Mouse (Mus musculus) midbrain, postnatal 0 days (tissue): ENCODE results near the gene Mgat3. TPM values are rescaled to one million over a fixed set of nuclear protein-coding genes. Genes with fewer than 3 reads are reported as not detected.

Experiments
- ATAC-seq: fragments of 200-750 bp; cut with Nextera tagmentation; 2 replicates; pipeline ENCODE4 v1.8.0; 2017; ENCODE audit warnings: moderate number of reproducible peaks, mild to moderate bottlenecking, moderate TSS enrichment, moderate library complexity; ENCODE audit not compliant: low FRiP score
- DNase-seq: peaks from one replicate; pipeline ENCODE4 v3.0.0-alpha.2; 2015; ENCODE audit warnings: low spot score
- H3K27ac ChIP-seq: fragments of 300-500 bp; sonication (generic); 2 replicates; pipeline ENCODE4 v1.5.1; 2014; ENCODE audit warnings: low read depth, mild to moderate bottlenecking, low read length, mixed read lengths
- H3K27me3 ChIP-seq: fragments of 300-500 bp; sonication (generic); 2 replicates; pipeline ENCODE4 v1.6.1; 2014; ENCODE audit warnings: low read length, control low read depth, mixed read lengths; ENCODE audit not compliant: insufficient read depth
- H3K36me3 ChIP-seq: fragments of 300-500 bp; sonication (generic); 2 replicates; pipeline ENCODE4 v1.6.1; 2014; ENCODE audit warnings: low read length, control low read depth, mixed read lengths; ENCODE audit not compliant: insufficient read depth
- H3K4me1 ChIP-seq: fragments of 300-500 bp; sonication (generic); 2 replicates; pipeline ENCODE4 v1.6.1; 2014; ENCODE audit warnings: mild to moderate bottlenecking, control low read depth, antibody characterized with exemption, low read length, mixed read lengths; ENCODE audit not compliant: insufficient read depth
- H3K4me2 ChIP-seq: fragments of 300-500 bp; sonication (generic); 2 replicates; pipeline ENCODE4 v1.6.1; 2014; ENCODE audit warnings: low read depth, mild to moderate bottlenecking, low read length, mixed read lengths; ENCODE audit not compliant: poor library complexity, severe bottlenecking
- H3K4me3 ChIP-seq: fragments of 300-500 bp; sonication (generic); 2 replicates; pipeline ENCODE4 v1.5.1; 2014; ENCODE audit warnings: low read depth, mild to moderate bottlenecking, low read length, moderate library complexity
- H3K9ac ChIP-seq: fragments of 300-500 bp; sonication (generic); replicated peaks from 2 replicates; pipeline ENCODE4 v1.6.1; 2014; ENCODE audit warnings: mild to moderate bottlenecking, low read length, moderate library complexity, mixed read lengths; ENCODE audit not compliant: poor library complexity, severe bottlenecking
- H3K9me3 ChIP-seq: fragments of 300-500 bp; sonication (generic); 2 replicates; pipeline ENCODE4 v1.6.1; 2016; ENCODE audit warnings: low read length, control low read depth
- CTCF ChIP-seq: IDR thresholded peaks from 2 replicates; pipeline ENCODE4 v1.5.1; 2016; ENCODE audit warnings: antibody characterized with exemption, mild to moderate bottlenecking
- WGBS: fragments of 180-500 bp; shearing (Covaris S2); extraction: QIAGEN DNeasy Blood & Tissue Kit; methylation state at CpG from one replicate; pipeline ENCODE4 v1.1.7; 2014; 5-methylcytosine and 5-hydroxymethylcytosine counted together
- polyA plus RNA-seq: library from polyadenylated mRNA; unstranded; fragments of >200 nt; fragmentation: Nextera tagmentation; extraction: Ambion mirVana; gene quantifications from 2 replicates; pipeline ENCODE4 v1.2.1, GENCODE M21; 2015
- total RNA-seq: library from RNA; depleted of rRNA; stranded (reverse); fragments of >200 nt; gene quantifications from 2 replicates; pipeline ENCODE4 v1.2.3, GENCODE M21; 2014

The Mgat3 gene
- total and polyA plus RNA-seq, 2 experiments from 2014 or later, result 13.3 to 101 TPM

GRCm38 (mm10) chr15:80203406-80203805, 29.9 kb downstream of the Mgat3 start:
- H3K9me3 ChIP-seq, result no peaks in the 10 kb centered on the region
- H3K9ac ChIP-seq, result no peak overlapping the region
- no peak for DNase-seq
- no peak for TF ChIP-seq CTCF
- WGBS, result 43% methylated on average over 4 of the region's 4 CpGs
- no peak overlapping the region for H3K27ac ChIP-seq
- no peaks in the 10 kb centered on the region for H3K36me3 ChIP-seq
- H3K27me3 ChIP-seq, result no peaks in the 10 kb centered on the region
- no peak overlapping the region for H3K4me3 ChIP-seq
- no peak for ATAC-seq
- H3K4me1 ChIP-seq, result no peaks in the 10 kb centered on the region
- no peak overlapping the region for H3K4me2 ChIP-seq

- WGBS, result 95% methylated on average over 3 of the region's 3 CpGs
- peaks cover 4% of the 10 kb centered on the region; the same call in 1 of the 2 replicates for H3K36me3 ChIP-seq
- no peaks in the 10 kb centered on the region for H3K4me1 ChIP-seq
- H3K9ac ChIP-seq, result no peak overlapping the region
- DNase-seq (no peak), ATAC-seq (no peak)
- H3K4me3 ChIP-seq, result no peak overlapping the region
- no peak for TF ChIP-seq CTCF
- no peak overlapping the region for H3K27ac ChIP-seq
- H3K4me2 ChIP-seq, result no peak overlapping the region
- no peaks in the 10 kb centered on the region for H3K27me3 ChIP-seq
- no peaks in the 10 kb centered on the region for H3K9me3 ChIP-seq
These were observed 32.6 kb downstream of the Mgat3 start for GRCm38 (mm10) chr15:80206057-80206565.

- Histone ChIP-seq H3K27me3 (no peaks in the 10 kb centered on the region), H3K4me3 (no peak overlapping the region), H3K4me2 (no peak overlapping the region), H3K27ac (peak overlapping the region; percentile 32; the same call in 1 of the 2 replicates), H3K4me1 (no peaks in the 10 kb centered on the region), H3K36me3 (peaks cover 24% of the 10 kb centered on the region), H3K9me3 (no peaks in the 10 kb centered on the region), H3K9ac (no peak overlapping the region)
- 16% methylated on average over 4 of the region's 4 CpGs for WGBS
- no peak for DNase-seq
- ATAC-seq, result no peak
- no peak for TF ChIP-seq CTCF
These were observed 34.9 kb downstream of the Mgat3 start for GRCm38 (mm10) chr15:80208446-80208845.

- no peak for ATAC-seq
- no peaks in the 10 kb centered on the region for H3K4me1 ChIP-seq
- no peak for DNase-seq
- H3K4me2 ChIP-seq, result no peak overlapping the region
- no peak for TF ChIP-seq CTCF
- no peak overlapping the region for H3K4me3 ChIP-seq
- no peak overlapping the region for H3K9ac ChIP-seq
- H3K27ac ChIP-seq, result no peak overlapping the region
- H3K9me3 ChIP-seq, result no peaks in the 10 kb centered on the region
- H3K36me3 ChIP-seq, result peaks cover 24% of the 10 kb centered on the region
- no peaks in the 10 kb centered on the region for H3K27me3 ChIP-seq
These were observed 40.2 kb downstream of the Mgat3 start for GRCm38 (mm10) chr15:80213688-80214087.

- Histone ChIP-seq H3K4me2 (no peak overlapping the region), H3K36me3 (peaks cover 21% of the 10 kb centered on the region), H3K9me3 (no peaks in the 10 kb centered on the region), H3K27me3 (no peaks in the 10 kb centered on the region), H3K27ac (no peak overlapping the region; the same call in 1 of the 2 replicates), H3K9ac (no peak overlapping the region), H3K4me3 (no peak overlapping the region), H3K4me1 (no peaks in the 10 kb centered on the region)
- TF ChIP-seq CTCF, result peak; percentile 65
- 15% methylated on average over 10 of the region's 10 CpGs for WGBS
- DNase-seq (peak; percentile 63), ATAC-seq (no peak)
These were observed 42.4 kb downstream of the Mgat3 start for GRCm38 (mm10) chr15:80215716-80216479.

GRCm38 (mm10) chr15:80216480-80216820, 42.9 kb downstream of the Mgat3 start:
- Histone ChIP-seq H3K9me3 (no peaks in the 10 kb centered on the region), H3K27me3 (no peaks in the 10 kb centered on the region), H3K4me3 (no peak overlapping the region), H3K36me3 (peaks cover 16% of the 10 kb centered on the region), H3K4me1 (no peaks in the 10 kb centered on the region), H3K27ac (no peak overlapping the region), H3K9ac (no peak overlapping the region), H3K4me2 (no peak overlapping the region)
- DNase-seq, result no peak
- 69% methylated on average over 9 of the region's 9 CpGs for WGBS
- no peak for TF ChIP-seq CTCF
- ATAC-seq, result no peak
